Mouse (Mus musculus): ENCODE data around the gene Aacs. TPM values are rescaled to one million over a fixed set of nuclear protein-coding genes. Genes with fewer than 3 reads are reported as not detected.

The Aacs gene
- total and polyA plus RNA-seq, 2 experiments from 2014 or later, result 4.8 to 13.9 TPM

DNA sequence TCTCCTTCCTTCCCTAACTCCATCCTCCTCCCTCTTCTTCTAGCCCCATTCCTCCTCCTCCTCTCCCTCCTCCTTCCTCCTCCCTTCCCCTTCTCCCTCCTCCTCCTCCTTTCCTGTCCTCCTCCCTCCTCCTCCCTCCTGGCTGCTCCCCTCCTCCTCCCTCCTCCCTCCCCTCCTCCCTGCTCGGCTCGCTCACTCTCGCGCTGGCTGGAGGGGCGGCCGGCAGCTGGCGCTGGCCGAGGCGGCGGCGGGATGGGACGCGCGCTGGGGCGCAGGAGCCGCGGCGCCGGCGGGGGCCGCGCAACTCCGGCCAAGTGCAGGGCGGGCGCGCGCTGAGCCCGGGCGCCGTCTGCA is 56.6 kb downstream of the Aacs start:
- Histone ChIP-seq H3K27me3 (ENCODE audit: control insufficient read depth, insufficient read depth, low read length) (peaks cover 81% of the 10 kb centered on the region), H3K4me3 (ENCODE audit: low read depth, low read length) (peak overlapping the region; percentile 48), H3K27ac (ENCODE audit: low read depth) (no peak overlapping the region), H3K4me1 (ENCODE audit: control insufficient read depth, insufficient read depth) (no peaks in the 10 kb centered on the region), H3K9ac (replicated peaks; ENCODE audit: low read depth, low read length) (no peak overlapping the region), H3K36me3 (replicated peaks; ENCODE audit: control insufficient read depth, insufficient read depth, low read length) (no peaks in the 10 kb centered on the region), H3K4me2 (ENCODE audit: low read depth, low read length) (peak overlapping the region; percentile 66), H3K9me3 (replicated peaks; ENCODE audit: control insufficient read depth, low read length) (no peaks in the 10 kb centered on the region)
- TF ChIP-seq EP300 (IDR thresholded peaks at IDR 0.05; ENCODE audit: low read depth) (no peak), CTCF (IDR thresholded peaks at IDR 0.05; ENCODE audit: low read depth) (no peak)
- 0% methylated on average over 22 of the region's 30 CpGs for WGBS
- DNase-seq (ENCODE audit: low spot score) (no peak), ATAC-seq (ENCODE audit: insufficient read depth, low read depth) (peak; percentile 28; the same call in 1 of the 2 replicates)

GRCm38 (mm10) chr5:125532545-125533224 is 57.1 kb downstream of the Aacs start:
- 2% methylated on average over 30 of the region's 64 CpGs for WGBS

DNA sequence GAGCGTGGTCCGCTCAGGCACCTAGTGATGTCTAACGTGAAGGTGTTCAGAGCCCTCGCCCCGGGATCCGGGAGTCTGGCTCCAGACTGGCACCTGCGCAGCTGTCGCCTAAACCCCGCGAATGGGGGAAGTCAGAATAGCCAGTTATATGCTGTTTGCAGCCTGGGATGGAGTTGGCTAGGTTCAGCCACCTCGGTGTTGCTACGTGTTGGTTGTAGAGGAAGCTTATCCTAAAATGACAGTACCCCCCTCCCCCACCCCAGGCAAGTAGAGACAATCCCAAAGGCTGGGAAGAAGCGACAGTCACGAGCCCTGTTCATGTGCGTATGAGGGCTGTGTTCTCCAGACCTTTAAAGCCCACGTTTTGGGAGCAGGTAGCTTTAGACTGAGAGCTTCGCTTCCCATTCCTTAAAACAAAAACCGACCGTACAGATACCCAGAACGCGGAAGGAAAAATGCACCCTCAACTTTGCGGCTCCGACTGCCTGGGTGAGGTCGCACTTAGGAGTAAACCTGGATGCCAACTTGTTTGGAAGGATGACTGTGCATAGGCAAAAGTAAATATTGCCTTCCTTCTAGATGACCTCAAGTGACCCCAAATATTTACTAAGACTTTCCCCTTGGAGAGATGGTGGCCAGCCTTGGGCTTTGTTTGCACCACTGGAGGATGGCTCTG is 57.7 kb downstream of the Aacs start:
- H3K4me3 ChIP-seq (ENCODE audit: low read depth, low read length), result 0 out of 2 replicates have a peak overlapping the region, but pooled peaks have one; percentile 48
- H3K27me3 ChIP-seq (ENCODE audit: control insufficient read depth, insufficient read depth, low read length), result peaks cover 81% of the 10 kb centered on the region
- H3K4me1 ChIP-seq (ENCODE audit: control insufficient read depth, insufficient read depth), result no peaks in the 10 kb centered on the region
- TF ChIP-seq EP300 (IDR thresholded peaks at IDR 0.05; ENCODE audit: low read depth) (no peak), CTCF (IDR thresholded peaks at IDR 0.05; ENCODE audit: low read depth) (no peak)
- WGBS, result 3% methylated on average over 24 of the region's 24 CpGs
- DNase-seq (ENCODE audit: low spot score) (no peak), ATAC-seq (ENCODE audit: insufficient read depth, low read depth) (no peak)
- H3K9ac ChIP-seq (replicated peaks; ENCODE audit: low read depth, low read length), result no peak overlapping the region
- no peak overlapping the region for H3K4me2 ChIP-seq (ENCODE audit: low read depth, low read length)
- H3K27ac ChIP-seq (ENCODE audit: low read depth), result no peak overlapping the region
- H3K9me3 ChIP-seq (replicated peaks; ENCODE audit: control insufficient read depth, low read length), result no peaks in the 10 kb centered on the region
- no peaks in the 10 kb centered on the region for H3K36me3 ChIP-seq (replicated peaks; ENCODE audit: control insufficient read depth, insufficient read depth, low read length)

More at GRCm38 (mm10) chr5:125532545-125533224, 57.1 kb downstream of the Aacs start:
- Histone ChIP-seq H3K4me1 (ENCODE audit: control insufficient read depth, insufficient read depth) (no peaks in the 10 kb centered on the region), H3K4me3 (ENCODE audit: low read depth, low read length) (peak overlapping the region; percentile 48), H3K9ac (replicated peaks; ENCODE audit: low read depth, low read length) (no peak overlapping the region), H3K4me2 (ENCODE audit: low read depth, low read length) (peak overlapping the region; percentile 66), H3K9me3 (replicated peaks; ENCODE audit: control insufficient read depth, low read length) (no peaks in the 10 kb centered on the region), H3K27me3 (ENCODE audit: control insufficient read depth, insufficient read depth, low read length) (peaks cover 81% of the 10 kb centered on the region), H3K27ac (ENCODE audit: low read depth) (no peak overlapping the region), H3K36me3 (replicated peaks; ENCODE audit: control insufficient read depth, insufficient read depth, low read length) (no peaks in the 10 kb centered on the region)
- TF ChIP-seq EP300 (IDR thresholded peaks at IDR 0.05; ENCODE audit: low read depth) (no peak), CTCF (IDR thresholded peaks at IDR 0.05; ENCODE audit: low read depth) (no peak)
- DNase-seq (ENCODE audit: low spot score) (no peak), ATAC-seq (ENCODE audit: insufficient read depth, low read depth) (no peak)

GRCm38 (mm10) chr5:125534168-125534610 is 58.6 kb downstream of the Aacs start:
- H3K36me3 ChIP-seq (replicated peaks; ENCODE audit: control insufficient read depth, insufficient read depth, low read length), result no peaks in the 10 kb centered on the region
- no peak overlapping the region for H3K27ac ChIP-seq (ENCODE audit: low read depth)
- no peak overlapping the region for H3K4me2 ChIP-seq (ENCODE audit: low read depth, low read length)
- TF ChIP-seq CTCF (IDR thresholded peaks at IDR 0.05; ENCODE audit: low read depth), result no peak
- TF ChIP-seq EP300 (IDR thresholded peaks at IDR 0.05; ENCODE audit: low read depth), result no peak
- no peaks in the 10 kb centered on the region for H3K4me1 ChIP-seq (ENCODE audit: control insufficient read depth, insufficient read depth)
- no peak overlapping the region for H3K4me3 ChIP-seq (ENCODE audit: low read depth, low read length)
- no peak for DNase-seq (ENCODE audit: low spot score)
- 7% methylated on average over 7 of the region's 7 CpGs for WGBS
- H3K27me3 ChIP-seq (ENCODE audit: control insufficient read depth, insufficient read depth, low read length), result peaks cover 73% of the 10 kb centered on the region
- ATAC-seq (ENCODE audit: insufficient read depth, low read depth), result no peak
- no peaks in the 10 kb centered on the region for H3K9me3 ChIP-seq (replicated peaks; ENCODE audit: control insufficient read depth, low read length)
- no peak overlapping the region for H3K9ac ChIP-seq (replicated peaks; ENCODE audit: low read depth, low read length)

- DNase-seq (ENCODE audit: low spot score), result no peak
- Histone ChIP-seq H3K4me2 (ENCODE audit: low read depth, low read length) (no peak overlapping the region), H3K4me3 (ENCODE audit: low read depth, low read length) (no peak overlapping the region), H3K4me1 (ENCODE audit: control insufficient read depth, insufficient read depth) (no peaks in the 10 kb centered on the region), H3K36me3 (replicated peaks; ENCODE audit: control insufficient read depth, insufficient read depth, low read length) (no peaks in the 10 kb centered on the region), H3K9me3 (replicated peaks; ENCODE audit: control insufficient read depth, low read length) (no peaks in the 10 kb centered on the region), H3K27ac (ENCODE audit: low read depth) (no peak overlapping the region), H3K27me3 (ENCODE audit: control insufficient read depth, insufficient read depth, low read length) (peaks cover 68% of the 10 kb centered on the region), H3K9ac (replicated peaks; ENCODE audit: low read depth, low read length) (no peak overlapping the region)
- 2% methylated on average over 26 of the region's 26 CpGs for WGBS
- no peak for ATAC-seq (ENCODE audit: insufficient read depth, low read depth)
- no peak for TF ChIP-seq CTCF (IDR thresholded peaks at IDR 0.05; ENCODE audit: low read depth)
- TF ChIP-seq EP300 (IDR thresholded peaks at IDR 0.05; ENCODE audit: low read depth), result no peak
Measured at GRCm38 (mm10) chr5:125534611-125535324, 59.2 kb downstream of the Aacs start.

Data from heart, postnatal 0 days (tissue).